Mouse (Mus musculus): ENCODE results near the gene Cep63. TPM values are rescaled to one million over a fixed set of nuclear protein-coding genes. Genes with fewer than 3 reads are reported as not detected.

The Cep63 gene
- total and polyA plus RNA-seq, 3 experiments, result 9.8 to 34.6 (median 15.0) TPM

GRCm38 (mm10) chr9:102572888-102573287 lies 53.4 kb downstream of the Cep63 start:
- no peak for ATAC-seq (ENCODE audit: extremely low read depth, insufficient number of reproducible peaks, low FRiP score, poor library complexity, severe bottlenecking)
- no peaks in the 10 kb centered on the region for H3K9me3 ChIP-seq (replicated peaks)
- H3K36me3 ChIP-seq (replicated peaks), result no peaks in the 10 kb centered on the region
- TF ChIP-seq GATA2 (IDR thresholded peaks at IDR 0.05; ENCODE audit: borderline replicate concordance, low read depth, low read length), result no peak
- TF ChIP-seq POLR2AphosphoS5 (IDR thresholded peaks at IDR 0.05; ENCODE audit: insufficient replicate concordance, low read depth, low read length), result no peak
- no peak for TF ChIP-seq TAL1 (conservative IDR thresholded peaks at IDR 0.05; ENCODE audit: low read depth, low read length)
- no peak for TF ChIP-seq GATA1 (IDR thresholded peaks at IDR 0.05; ENCODE audit: borderline replicate concordance, low read length)
- TF ChIP-seq CTCF (IDR thresholded peaks at IDR 0.05; ENCODE audit: low read depth, low read length), result no peak
- DNase-seq (ENCODE audit: low spot score), result no peak
- H3K4me1 ChIP-seq (ENCODE audit: insufficient read depth, low read depth, low read length), result no peaks in the 10 kb centered on the region
- no peaks in the 10 kb centered on the region for H3K27me3 ChIP-seq (ENCODE audit: insufficient read depth, low read length)
- no peak overlapping the region for H3K4me3 ChIP-seq (ENCODE audit: low read depth, low read length)

DNA sequence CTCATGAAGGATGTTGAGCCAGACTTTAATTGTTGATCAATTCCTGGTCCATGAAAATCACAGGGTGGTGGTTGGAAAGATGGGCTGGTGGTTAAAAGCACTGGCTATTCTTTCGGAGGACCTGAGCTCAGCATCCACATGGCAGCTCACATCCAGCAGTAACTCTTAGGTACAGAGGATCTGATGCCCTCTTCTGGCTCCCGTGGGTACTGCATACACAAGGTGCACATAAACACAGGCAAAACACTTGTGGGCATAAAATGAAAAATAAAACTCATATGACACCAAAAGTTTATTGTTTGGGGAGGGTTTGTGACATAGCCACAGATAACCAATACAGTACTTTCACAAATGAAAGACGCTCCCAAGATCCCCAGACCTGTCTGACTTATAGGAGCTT lies 67.9 kb downstream of the Cep63 start:
- Histone ChIP-seq H3K36me3 (replicated peaks) (no peaks in the 10 kb centered on the region), H3K4me3 (ENCODE audit: low read depth, low read length) (no peak overlapping the region), H3K4me1 (ENCODE audit: insufficient read depth, low read depth, low read length) (no peaks in the 10 kb centered on the region), H3K9me3 (replicated peaks) (peaks cover 28% of the 10 kb centered on the region), H3K27me3 (ENCODE audit: insufficient read depth, low read length) (no peaks in the 10 kb centered on the region)
- TF ChIP-seq GATA1 (IDR thresholded peaks at IDR 0.05; ENCODE audit: borderline replicate concordance, low read length) (no peak), POLR2AphosphoS5 (IDR thresholded peaks at IDR 0.05; ENCODE audit: insufficient replicate concordance, low read depth, low read length) (no peak), GATA2 (IDR thresholded peaks at IDR 0.05; ENCODE audit: borderline replicate concordance, low read depth, low read length) (no peak), CTCF (IDR thresholded peaks at IDR 0.05; ENCODE audit: low read depth, low read length) (no peak), TAL1 (conservative IDR thresholded peaks at IDR 0.05; ENCODE audit: low read depth, low read length) (no peak)
- ATAC-seq (ENCODE audit: extremely low read depth, insufficient number of reproducible peaks, low FRiP score, poor library complexity, severe bottlenecking) (no peak), DNase-seq (ENCODE audit: low spot score) (no peak)

GRCm38 (mm10) chr9:102553781-102554180 lies 72.6 kb downstream of the Cep63 start:
- H3K9me3 ChIP-seq (replicated peaks), result peaks cover 54% of the 10 kb centered on the region
- H3K4me3 ChIP-seq (ENCODE audit: low read depth, low read length), result no peak overlapping the region
- no peaks in the 10 kb centered on the region for H3K4me1 ChIP-seq (ENCODE audit: insufficient read depth, low read depth, low read length)
- DNase-seq (ENCODE audit: low spot score), result no peak
- no peak for ATAC-seq (ENCODE audit: extremely low read depth, insufficient number of reproducible peaks, low FRiP score, poor library complexity, severe bottlenecking)
- H3K27me3 ChIP-seq (ENCODE audit: insufficient read depth, low read length), result no peaks in the 10 kb centered on the region
- TF ChIP-seq GATA1 (IDR thresholded peaks at IDR 0.05; ENCODE audit: borderline replicate concordance, low read length), result no peak
- TF ChIP-seq CTCF (IDR thresholded peaks at IDR 0.05; ENCODE audit: low read depth, low read length), result no peak
- no peak for TF ChIP-seq GATA2 (IDR thresholded peaks at IDR 0.05; ENCODE audit: borderline replicate concordance, low read depth, low read length)
- TF ChIP-seq POLR2AphosphoS5 (IDR thresholded peaks at IDR 0.05; ENCODE audit: insufficient replicate concordance, low read depth, low read length), result no peak
- TF ChIP-seq TAL1 (conservative IDR thresholded peaks at IDR 0.05; ENCODE audit: low read depth, low read length), result no peak
- no peaks in the 10 kb centered on the region for H3K36me3 ChIP-seq (replicated peaks)

DNA sequence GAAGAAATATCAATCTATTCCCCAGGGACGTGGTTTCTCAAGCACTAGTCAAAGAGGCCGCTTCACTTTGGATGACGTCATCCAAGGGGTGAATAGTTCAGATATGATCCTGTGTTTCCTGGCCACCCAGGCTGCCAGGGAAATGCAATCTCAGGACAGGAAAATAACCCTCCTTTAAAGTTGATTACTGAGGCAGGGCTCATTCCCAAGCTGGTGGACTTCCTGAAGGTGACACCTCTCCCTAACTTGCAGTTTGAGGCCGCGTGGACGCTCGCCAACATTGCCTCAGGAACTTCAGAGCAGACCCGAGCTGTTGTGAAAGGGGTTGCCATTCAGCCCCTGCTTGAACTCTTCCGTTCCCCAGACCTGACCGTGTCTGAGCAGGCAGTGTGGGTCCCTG lies 74.6 kb downstream of the Cep63 start:
- TF ChIP-seq GATA2 (IDR thresholded peaks at IDR 0.05; ENCODE audit: borderline replicate concordance, low read depth, low read length) (no peak), GATA1 (IDR thresholded peaks at IDR 0.05; ENCODE audit: borderline replicate concordance, low read length) (no peak), CTCF (IDR thresholded peaks at IDR 0.05; ENCODE audit: low read depth, low read length) (no peak), TAL1 (conservative IDR thresholded peaks at IDR 0.05; ENCODE audit: low read depth, low read length) (no peak), POLR2AphosphoS5 (IDR thresholded peaks at IDR 0.05; ENCODE audit: insufficient replicate concordance, low read depth, low read length) (no peak)
- no peaks in the 10 kb centered on the region for H3K36me3 ChIP-seq (replicated peaks)
- no peaks in the 10 kb centered on the region for H3K27me3 ChIP-seq (ENCODE audit: insufficient read depth, low read length)
- H3K4me1 ChIP-seq (ENCODE audit: insufficient read depth, low read depth, low read length), result no peaks in the 10 kb centered on the region
- ATAC-seq (ENCODE audit: extremely low read depth, insufficient number of reproducible peaks, low FRiP score, poor library complexity, severe bottlenecking) (no peak), DNase-seq (ENCODE audit: low spot score) (no peak)
- H3K4me3 ChIP-seq (ENCODE audit: low read depth, low read length), result no peak overlapping the region
- H3K9me3 ChIP-seq (replicated peaks), result peaks cover 62% of the 10 kb centered on the region

GRCm38 (mm10) chr9:102549211-102549610 lies 77.1 kb downstream of the Cep63 start:
- H3K4me3 ChIP-seq (ENCODE audit: low read depth, low read length), result no peak overlapping the region
- peaks cover 62% of the 10 kb centered on the region for H3K9me3 ChIP-seq (replicated peaks)
- H3K36me3 ChIP-seq (replicated peaks), result no peaks in the 10 kb centered on the region
- ATAC-seq (ENCODE audit: extremely low read depth, insufficient number of reproducible peaks, low FRiP score, poor library complexity, severe bottlenecking) (no peak), DNase-seq (ENCODE audit: low spot score) (no peak)
- TF ChIP-seq CTCF (IDR thresholded peaks at IDR 0.05; ENCODE audit: low read depth, low read length) (no peak), POLR2AphosphoS5 (IDR thresholded peaks at IDR 0.05; ENCODE audit: insufficient replicate concordance, low read depth, low read length) (no peak)
- no peaks in the 10 kb centered on the region for H3K4me1 ChIP-seq (ENCODE audit: insufficient read depth, low read depth, low read length)
- no peaks in the 10 kb centered on the region for H3K27me3 ChIP-seq (ENCODE audit: insufficient read depth, low read length)

DNA sequence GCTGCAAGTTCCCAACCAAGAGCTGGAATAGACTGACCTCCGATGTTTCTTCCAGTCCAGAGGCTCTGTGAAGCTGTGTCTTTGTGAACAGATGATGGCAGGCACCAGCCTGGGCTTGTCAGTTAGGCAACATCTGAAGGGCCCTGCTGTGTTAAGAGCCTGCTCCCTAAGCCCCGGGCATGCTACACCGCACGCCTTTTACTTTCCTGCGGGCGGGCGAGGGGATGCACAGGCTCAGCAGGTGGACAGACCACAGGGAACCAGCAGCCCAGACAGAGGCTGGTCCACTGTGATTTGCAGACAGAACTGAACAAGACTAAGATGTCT lies 79.3 kb downstream of the Cep63 start:
- DNase-seq (ENCODE audit: low spot score) (no peak), ATAC-seq (ENCODE audit: extremely low read depth, insufficient number of reproducible peaks, low FRiP score, poor library complexity, severe bottlenecking) (no peak)
- Histone ChIP-seq H3K4me1 (ENCODE audit: insufficient read depth, low read depth, low read length) (no peaks in the 10 kb centered on the region), H3K36me3 (replicated peaks) (no peaks in the 10 kb centered on the region), H3K9me3 (replicated peaks) (peaks cover 68% of the 10 kb centered on the region), H3K4me3 (ENCODE audit: low read depth, low read length) (no peak overlapping the region), H3K27me3 (ENCODE audit: insufficient read depth, low read length) (no peaks in the 10 kb centered on the region)
- TF ChIP-seq GATA2 (IDR thresholded peaks at IDR 0.05; ENCODE audit: borderline replicate concordance, low read depth, low read length) (no peak), GATA1 (IDR thresholded peaks at IDR 0.05; ENCODE audit: borderline replicate concordance, low read length) (no peak), CTCF (IDR thresholded peaks at IDR 0.05; ENCODE audit: low read depth, low read length) (no peak), POLR2AphosphoS5 (IDR thresholded peaks at IDR 0.05; ENCODE audit: insufficient replicate concordance, low read depth, low read length) (no peak), TAL1 (conservative IDR thresholded peaks at IDR 0.05; ENCODE audit: low read depth, low read length) (no peak)
